Mouse (Mus musculus): Measurements from ENCODE around the gene Adamts13. TPM values are rescaled to one million over a fixed set of nuclear protein-coding genes. Genes with fewer than 3 reads are reported as not detected.

Gene Adamts13
- polyA plus RNA-seq, 1 experiment = not detected

DNA sequence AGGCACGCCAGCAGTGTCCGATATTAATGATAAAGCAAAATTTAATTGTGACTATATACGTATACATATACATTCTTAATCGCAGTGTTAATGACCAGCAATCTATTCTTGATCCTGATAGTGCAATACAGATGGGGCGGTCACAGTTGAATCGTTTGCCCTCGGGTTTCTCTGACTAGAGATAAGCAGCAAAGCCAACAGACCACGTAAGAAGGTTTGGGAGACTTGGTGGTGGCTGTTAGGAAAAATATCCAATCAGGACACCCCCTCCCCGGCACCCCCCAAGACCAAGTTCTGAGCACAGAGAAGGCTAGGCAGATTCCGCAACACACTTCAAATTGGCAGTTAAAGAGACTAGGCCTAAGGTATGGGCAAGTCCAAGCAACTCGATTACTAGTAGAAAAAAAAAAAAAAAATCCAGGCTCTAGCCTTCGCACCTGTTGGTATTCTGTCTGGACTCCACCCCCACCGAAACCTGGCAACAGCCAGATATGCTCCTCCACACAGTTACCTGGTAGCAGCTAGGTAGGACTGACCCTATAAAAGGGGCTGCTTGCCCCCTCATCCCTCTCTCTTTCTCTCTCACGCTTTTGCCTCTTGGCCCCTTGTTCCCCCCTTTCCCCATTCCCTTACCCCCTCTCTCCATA lies 8.4 kb upstream of the Adamts13 start:
- H3K27me3 ChIP-seq (replicated peaks) = no peaks in the 10 kb centered on the region
- no peak for TF ChIP-seq GATA1 (IDR thresholded peaks at IDR 0.05; ENCODE audit: borderline replicate concordance, low read length)
- no peak for TF ChIP-seq FLI1 (IDR thresholded peaks at IDR 0.05; ENCODE audit: low read length)
- peaks cover 26% of the 10 kb centered on the region for H3K36me3 ChIP-seq (replicated peaks; ENCODE audit: low read length)
- peaks cover 41% of the 10 kb centered on the region for H3K4me1 ChIP-seq
- H3K4me3 ChIP-seq (replicated peaks) = peak overlapping the region; percentile 96
- peaks cover 8% of the 10 kb centered on the region; the same call in 1 of the 2 replicates for H3K9me3 ChIP-seq

DNA sequence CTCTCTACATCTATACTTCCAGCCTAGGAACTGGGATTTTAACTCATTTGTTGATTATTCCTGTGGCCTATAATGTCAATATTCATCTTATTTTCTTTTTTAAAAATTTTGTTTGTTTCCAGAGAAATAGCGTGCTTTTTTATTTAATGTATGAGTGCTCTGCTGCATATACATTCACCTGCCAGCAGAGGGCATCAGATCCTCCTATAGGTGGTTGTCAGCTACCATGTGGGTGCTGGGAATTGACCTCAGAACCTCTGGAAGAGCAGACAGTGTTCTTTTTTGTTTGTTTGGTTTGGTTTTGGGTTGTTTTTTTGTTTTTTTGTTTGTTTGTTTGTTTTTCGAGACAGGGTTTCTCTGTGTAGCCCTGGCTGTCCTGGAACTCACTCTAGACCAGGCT lies 6.0 kb upstream of the Adamts13 start:
- no peak for TF ChIP-seq FLI1 (IDR thresholded peaks at IDR 0.05; ENCODE audit: low read length)
- TF ChIP-seq GATA1 (IDR thresholded peaks at IDR 0.05; ENCODE audit: borderline replicate concordance, low read length) = no peak
- H3K36me3 ChIP-seq (replicated peaks; ENCODE audit: low read length) = peaks cover 3% of the 10 kb centered on the region
- H3K4me1 ChIP-seq = peaks cover 19% of the 10 kb centered on the region

DNA sequence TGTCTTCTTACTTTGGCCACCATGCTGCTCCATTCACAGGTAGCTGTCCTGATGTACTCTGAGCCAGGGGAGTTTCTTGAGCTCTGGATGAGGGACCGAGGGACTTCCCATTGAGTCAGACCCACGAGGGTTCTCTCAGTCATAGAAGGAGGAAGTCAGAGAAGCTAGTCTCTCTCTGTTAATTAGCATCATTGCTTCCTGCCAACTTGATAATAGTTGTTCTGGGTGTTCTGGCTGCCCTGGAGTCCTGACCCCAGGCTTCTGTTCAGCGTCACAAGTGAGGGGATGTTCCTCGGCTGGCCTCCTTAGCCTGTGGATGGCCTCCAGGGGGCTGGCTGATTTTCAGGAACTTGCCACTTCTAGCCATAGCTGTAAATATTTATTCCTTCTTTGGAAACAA lies 744 bp downstream of the Adamts13 start:
- H3K4me3 ChIP-seq (replicated peaks) = no peak overlapping the region
- no peaks in the 10 kb centered on the region for H3K36me3 ChIP-seq (replicated peaks; ENCODE audit: low read length)
- peaks cover 21% of the 10 kb centered on the region for H3K4me1 ChIP-seq
- H3K27me3 ChIP-seq (replicated peaks) = peaks cover 43% of the 10 kb centered on the region
- H3K9me3 ChIP-seq = no peaks in the 10 kb centered on the region
- TF ChIP-seq GATA1 (IDR thresholded peaks at IDR 0.05; ENCODE audit: borderline replicate concordance, low read length) (no peak), FLI1 (IDR thresholded peaks at IDR 0.05; ENCODE audit: low read length) (0 out of 2 replicates have a peak, but pooled peaks have one; percentile 7)

More for the DNA sequence above, 6.0 kb upstream of the Adamts13 start:
- no peak overlapping the region for H3K4me3 ChIP-seq (replicated peaks)
- H3K27me3 ChIP-seq (replicated peaks) = peaks cover 10% of the 10 kb centered on the region
- peaks cover 8% of the 10 kb centered on the region; the same call in 1 of the 2 replicates for H3K9me3 ChIP-seq

DNA sequence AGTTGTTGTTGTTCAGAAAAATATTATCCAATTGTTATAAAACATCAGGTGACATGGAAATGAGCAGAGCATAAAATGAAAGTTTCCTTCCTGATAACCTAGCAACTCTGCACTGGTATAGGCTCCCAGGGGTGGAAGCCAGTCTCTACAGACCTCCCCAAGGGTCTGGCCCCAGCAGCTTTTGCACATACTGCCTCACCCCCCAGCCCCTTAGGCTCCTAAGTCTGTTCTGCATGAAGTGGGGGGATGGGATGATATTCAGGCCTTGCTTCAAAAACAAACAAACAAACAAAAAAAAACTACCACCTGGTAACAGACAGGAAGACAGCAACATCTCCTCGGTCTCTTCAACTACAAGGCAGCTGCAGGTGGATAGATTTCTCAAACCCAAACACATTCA lies 7.1 kb downstream of the Adamts13 start:
- peaks cover 3% of the 10 kb centered on the region for H3K4me1 ChIP-seq
- peaks cover 53% of the 10 kb centered on the region for H3K27me3 ChIP-seq (replicated peaks)
- TF ChIP-seq FLI1 (IDR thresholded peaks at IDR 0.05; ENCODE audit: low read length) (no peak), GATA1 (IDR thresholded peaks at IDR 0.05; ENCODE audit: borderline replicate concordance, low read length) (no peak)
- no peaks in the 10 kb centered on the region for H3K9me3 ChIP-seq
- H3K4me3 ChIP-seq (replicated peaks) = no peak overlapping the region
- no peaks in the 10 kb centered on the region for H3K36me3 ChIP-seq (replicated peaks; ENCODE audit: low read length)

DNA sequence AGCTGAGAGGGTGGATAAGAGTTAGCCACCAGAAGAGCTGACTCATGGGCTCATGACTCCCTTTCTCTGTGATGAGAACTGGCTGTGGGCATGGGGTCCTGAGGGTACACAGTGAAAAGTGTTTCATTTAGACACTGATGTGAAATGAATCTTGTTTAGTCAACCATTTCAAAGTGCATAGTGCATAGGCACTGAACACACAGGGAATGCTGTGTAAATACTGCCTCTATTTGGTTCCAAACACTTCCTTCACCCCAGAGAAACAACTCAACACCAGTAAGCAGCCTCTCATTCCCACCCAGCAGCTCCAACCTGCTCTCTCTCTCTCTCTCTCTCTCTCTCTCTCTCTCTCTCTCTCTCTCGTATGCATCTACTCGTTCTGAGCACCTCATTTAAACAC lies 11.0 kb downstream of the Adamts13 start:
- H3K4me3 ChIP-seq (replicated peaks) = no peak overlapping the region
- no peaks in the 10 kb centered on the region for H3K36me3 ChIP-seq (replicated peaks; ENCODE audit: low read length)
- TF ChIP-seq GATA1 (IDR thresholded peaks at IDR 0.05; ENCODE audit: borderline replicate concordance, low read length) (no peak), FLI1 (IDR thresholded peaks at IDR 0.05; ENCODE audit: low read length) (no peak)
- H3K9me3 ChIP-seq = no peaks in the 10 kb centered on the region
- H3K4me1 ChIP-seq = peaks cover 3% of the 10 kb centered on the region
- peaks cover 70% of the 10 kb centered on the region for H3K27me3 ChIP-seq (replicated peaks)

DNA sequence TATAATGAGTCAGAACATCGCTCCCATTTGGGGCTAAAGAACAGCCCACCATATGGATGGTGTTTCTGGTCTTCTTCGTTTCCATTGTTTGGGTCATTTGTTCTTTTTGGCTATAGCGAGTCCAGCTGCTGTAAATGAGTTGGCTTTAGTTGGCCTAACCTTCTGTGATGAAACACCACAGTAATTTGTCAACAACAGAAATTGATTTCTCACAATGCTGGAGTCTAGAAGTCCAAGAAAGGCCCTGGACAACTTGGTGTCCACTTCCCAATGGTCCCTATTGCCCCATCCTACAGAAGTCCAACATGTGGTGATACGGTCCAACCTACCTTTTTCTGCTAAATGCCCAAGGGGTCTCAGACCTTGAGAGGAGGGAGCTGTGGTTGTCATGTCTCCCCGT lies 11.4 kb downstream of the Adamts13 start:
- no peak overlapping the region for H3K4me3 ChIP-seq (replicated peaks)
- peaks cover 72% of the 10 kb centered on the region for H3K27me3 ChIP-seq (replicated peaks)
- no peaks in the 10 kb centered on the region for H3K9me3 ChIP-seq
- TF ChIP-seq FLI1 (IDR thresholded peaks at IDR 0.05; ENCODE audit: low read length) = no peak
- no peak for TF ChIP-seq GATA1 (IDR thresholded peaks at IDR 0.05; ENCODE audit: borderline replicate concordance, low read length)
- H3K4me1 ChIP-seq = peaks cover 3% of the 10 kb centered on the region
- no peaks in the 10 kb centered on the region for H3K36me3 ChIP-seq (replicated peaks; ENCODE audit: low read length)

DNA sequence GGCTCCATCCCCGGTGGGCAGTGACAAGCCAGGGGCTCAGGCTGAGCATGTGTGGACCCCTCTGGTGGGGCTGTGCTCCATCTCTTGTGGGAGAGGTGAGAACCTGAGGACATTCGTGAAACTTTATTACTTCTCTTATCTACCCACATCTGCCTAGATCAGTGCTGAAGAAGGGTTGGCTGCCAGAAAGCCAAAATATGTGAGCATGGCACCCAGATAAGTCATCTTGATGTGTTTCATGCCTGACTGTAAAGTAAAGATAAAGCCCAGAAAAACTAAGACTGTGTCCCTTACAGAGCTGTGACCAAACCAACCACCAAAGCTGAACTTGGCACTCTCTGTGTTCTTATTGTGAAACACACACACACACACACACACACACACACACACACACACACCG lies 20.7 kb downstream of the Adamts13 start:
- Histone ChIP-seq H3K9me3 (peaks cover 5% of the 10 kb centered on the region; the same call in 1 of the 2 replicates), H3K36me3 (replicated peaks; ENCODE audit: low read length) (no peaks in the 10 kb centered on the region), H3K4me1 (no peaks in the 10 kb centered on the region; the same call in 1 of the 2 replicates), H3K4me3 (replicated peaks) (no peak overlapping the region), H3K27me3 (replicated peaks) (peaks cover 41% of the 10 kb centered on the region)
- TF ChIP-seq FLI1 (IDR thresholded peaks at IDR 0.05; ENCODE audit: low read length) (no peak), GATA1 (IDR thresholded peaks at IDR 0.05; ENCODE audit: borderline replicate concordance, low read length) (no peak)

DNA sequence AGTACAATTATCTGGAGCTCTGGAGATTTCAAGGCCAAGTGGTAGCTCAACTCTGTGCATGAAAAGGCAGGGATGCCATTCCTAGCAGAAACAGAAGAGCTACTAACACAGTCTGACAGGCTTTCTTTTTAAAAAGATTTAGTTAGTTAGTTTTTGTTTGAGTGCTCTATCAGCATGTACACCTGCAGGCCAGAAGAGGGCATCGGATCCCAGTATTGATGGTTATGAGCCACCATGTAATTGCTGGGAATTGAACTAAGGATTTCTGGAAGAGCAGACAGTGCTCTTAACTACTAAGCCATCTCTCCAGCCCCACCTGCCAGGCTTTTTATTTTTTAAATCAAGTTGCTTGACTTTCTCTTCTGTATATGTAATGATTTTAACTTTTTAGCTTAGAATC lies 24.3 kb downstream of the Adamts13 start:
- Histone ChIP-seq H3K9me3 (no peaks in the 10 kb centered on the region), H3K36me3 (replicated peaks; ENCODE audit: low read length) (no peaks in the 10 kb centered on the region), H3K4me3 (replicated peaks) (no peak overlapping the region), H3K4me1 (no peaks in the 10 kb centered on the region; the same call in 1 of the 2 replicates), H3K27me3 (replicated peaks) (peaks cover 18% of the 10 kb centered on the region)
- no peak for TF ChIP-seq GATA1 (IDR thresholded peaks at IDR 0.05; ENCODE audit: borderline replicate concordance, low read length)
- TF ChIP-seq FLI1 (IDR thresholded peaks at IDR 0.05; ENCODE audit: low read length) = no peak

DNA sequence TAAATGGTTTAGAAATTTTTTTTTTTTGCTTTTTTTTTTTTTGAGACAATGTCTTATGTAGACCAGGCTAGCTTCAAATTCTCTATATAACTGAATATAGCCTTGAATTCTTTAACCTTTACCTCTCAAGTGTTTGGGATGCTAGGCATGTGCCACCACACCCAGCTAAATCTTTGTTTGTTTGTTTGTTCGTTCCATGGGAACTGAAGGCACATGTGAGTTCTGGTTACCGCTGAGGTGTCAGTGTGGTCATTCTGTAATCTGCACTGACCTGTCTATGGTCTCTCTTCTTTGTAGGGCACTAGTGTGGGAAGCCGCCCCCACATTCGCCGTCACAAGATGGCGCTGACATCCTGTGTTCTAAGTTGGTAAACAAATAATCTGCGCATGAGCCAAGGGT lies 24.8 kb downstream of the Adamts13 start:
- TF ChIP-seq FLI1 (IDR thresholded peaks at IDR 0.05; ENCODE audit: low read length) = no peak
- no peaks in the 10 kb centered on the region for H3K36me3 ChIP-seq (replicated peaks; ENCODE audit: low read length)
- H3K9me3 ChIP-seq = no peaks in the 10 kb centered on the region
- H3K4me3 ChIP-seq (replicated peaks) = no peak overlapping the region
- no peaks in the 10 kb centered on the region; the same call in 1 of the 2 replicates for H3K4me1 ChIP-seq
- peaks cover 15% of the 10 kb centered on the region for H3K27me3 ChIP-seq (replicated peaks)

DNA sequence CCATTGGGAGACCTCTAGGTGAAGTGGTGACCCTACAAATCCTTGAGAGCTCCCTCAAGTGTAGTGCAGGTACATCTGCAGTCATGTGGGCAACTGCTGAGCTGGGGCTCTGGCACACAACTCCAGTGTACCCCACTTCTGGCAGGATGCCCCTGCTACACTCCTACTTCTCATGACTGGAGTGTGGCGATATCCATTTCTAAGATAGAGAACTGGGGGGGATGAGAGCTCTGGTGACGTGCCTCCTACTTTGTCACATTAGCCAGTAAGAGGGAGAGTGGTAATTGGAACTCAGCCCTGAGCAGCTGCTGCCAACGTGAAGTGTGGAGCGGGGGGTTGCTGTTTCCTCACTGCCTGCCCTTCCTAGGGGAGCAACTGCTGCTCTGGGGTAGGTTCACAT lies 33.0 kb downstream of the Adamts13 start:
- Histone ChIP-seq H3K9me3 (no peaks in the 10 kb centered on the region), H3K36me3 (replicated peaks; ENCODE audit: low read length) (no peaks in the 10 kb centered on the region), H3K27me3 (replicated peaks) (peaks cover 21% of the 10 kb centered on the region), H3K4me3 (replicated peaks) (no peak overlapping the region), H3K4me1 (peaks cover 31% of the 10 kb centered on the region)
- TF ChIP-seq GATA1 (IDR thresholded peaks at IDR 0.05; ENCODE audit: borderline replicate concordance, low read length) = no peak
- TF ChIP-seq FLI1 (IDR thresholded peaks at IDR 0.05; ENCODE audit: low read length) = no peak
